Mouse (Mus musculus): ENCODE measurements around the gene Trim3.

DNA sequence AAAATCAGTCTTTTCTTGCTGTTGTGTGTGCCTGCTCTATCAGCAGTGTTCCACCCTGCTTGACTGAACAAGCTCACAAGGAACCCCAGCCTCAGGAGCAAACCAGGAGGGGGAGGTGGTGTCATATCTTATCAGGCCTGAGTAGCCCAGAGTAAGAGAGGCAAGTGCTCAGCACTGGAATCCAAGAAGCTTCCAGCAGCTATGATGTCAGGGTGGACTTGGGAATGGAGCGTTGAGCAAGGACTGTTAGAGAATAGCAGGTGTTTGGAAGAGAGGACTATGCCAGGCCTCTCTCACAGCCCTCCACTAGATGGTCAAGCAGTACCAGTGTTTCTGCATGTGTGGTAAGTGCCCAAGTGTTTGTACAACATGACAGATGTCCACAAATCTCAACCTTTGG, 17.7 kb downstream of the Trim3 start:
- TF ChIP-seq MYOG (IDR thresholded peaks at IDR 0.05; ENCODE audit: control insufficient read depth in 1 of 3, insufficient read depth in 1 of 3, insufficient read length in 2 of 3, low read depth in 2 of 3) (no peak), POLR2A (IDR thresholded peaks at IDR 0.05; ENCODE audit: insufficient read length, low read depth) (no peak), MAX (IDR thresholded peaks at IDR 0.05; ENCODE audit: low read depth) (no peak), REST (IDR thresholded peaks at IDR 0.05; ENCODE audit: insufficient read depth, insufficient read length) (no peak), USF1 (IDR thresholded peaks at IDR 0.05; ENCODE audit: low read depth) (no peak), MYOD1 (IDR thresholded peaks at IDR 0.05; ENCODE audit: control insufficient read depth in 1 of 3, insufficient read length in 2 of 3, low read depth in 2 of 3) (no peak)
